Mouse (Mus musculus): ENCODE data around the gene Zkscan4.

The Zkscan4 gene

GRCm38 (mm10) chr13:21502296-21502695, 23.6 kb downstream of the Zkscan4 start:
- in situ Hi-C loops (cut with MboI; ENCODE audit: unreplicated experiment in 2 of 2), result loop anchor here in 1 of 2 experiments (25.0 kb wide), 1 partner anchor 210 kb away; the partner anchor contains the start of genes Hist1h2ai, Hist1h2bl, Hist1h2bm and Hist1h3h

- in situ Hi-C loops (cut with MboI; ENCODE audit: unreplicated experiment in 2 of 2), result loop anchor here (5.0 to 25.0 kb wide), 2 partner anchors 54 to 206 kb away; partner anchors contain the start of genes Hist1h2ai (in 1 of the 2), Hist1h2bl (in 1 of the 2), Hist1h2bm (in 1 of the 2) and Hist1h3h (in 1 of the 2)
These were observed 27.5 kb downstream of the Zkscan4 start for GRCm38 (mm10) chr13:21506221-21506649.

GRCm38 (mm10) chr13:21530136-21530535, 51.4 kb downstream of the Zkscan4 start:
- in situ Hi-C loops (cut with MboI; ENCODE audit: unreplicated experiment in 2 of 2), result loop anchor here in 1 of 2 experiments (5.0 kb wide), 1 partner anchor 128 kb away; the partner anchor contains the start of gene Zkscan3

- in situ Hi-C loops (cut with MboI; ENCODE audit: unreplicated experiment in 2 of 2), result loop anchor here in 1 of 2 experiments (5.0 kb wide), 1 partner anchor 128 kb away; the partner anchor contains the start of gene Zkscan3
These were observed 52.1 kb downstream of the Zkscan4 start, which contains the start of gene Zkscan8 for GRCm38 (mm10) chr13:21530781-21531201. Gene Zkscan8, minus strand, starts transcription at chr13:21531120.

All from v-Abl transformed pro-B cells (cell line).